Mouse (Mus musculus): ENCODE results near the gene Brd1.

- no peak for TF ChIP-seq TAL1 (IDR thresholded peaks at IDR 0.05; ENCODE audit: low read length)
- no peak for TF ChIP-seq GATA1 (IDR thresholded peaks at IDR 0.05; ENCODE audit: low read length)
These were observed 25.1 kb downstream of the Brd1 start for GRCm38 (mm10) chr15:88708657-88709511.
